Mouse (Mus musculus): ENCODE measurements around the gene Nol4l. TPM values are rescaled to one million over a fixed set of nuclear protein-coding genes. Genes with fewer than 3 reads are reported as not detected.
A peak's percentile ranks its signal among the peaks of the same experiment; 100 is the strongest.

Gene Nol4l
- polyA plus RNA-seq, 1 experiment from 2014 or later, result 36.8 TPM

- ATAC-seq (ENCODE audit: low FRiP score), result no peak
- no peaks in the 10 kb centered on the region for H3K36me3 ChIP-seq
- H3K9me3 ChIP-seq (replicated peaks), result no peaks in the 10 kb centered on the region
- WGBS, result 77% methylated on average over 4 of the region's 4 CpGs
- no peak overlapping the region for H3K9ac ChIP-seq
- peaks cover 27% of the 10 kb centered on the region for H3K4me1 ChIP-seq
- H3K27me3 ChIP-seq, result peaks cover 12% of the 10 kb centered on the region
- H3K4me2 ChIP-seq (replicated peaks), result no peak overlapping the region
- no peak overlapping the region for H3K4me3 ChIP-seq
- H3K27ac ChIP-seq, result no peak overlapping the region
Measured at GRCm38 (mm10) chr2:153557259-153557658, 27.5 kb upstream of the Nol4l start.

- Histone ChIP-seq H3K4me2 (replicated peaks) (no peak overlapping the region), H3K27ac (no peak overlapping the region), H3K4me1 (peaks cover 22% of the 10 kb centered on the region), H3K36me3 (no peaks in the 10 kb centered on the region), H3K9me3 (replicated peaks) (no peaks in the 10 kb centered on the region), H3K27me3 (peaks cover 9% of the 10 kb centered on the region; the same call in 1 of the 2 replicates), H3K9ac (no peak overlapping the region), H3K4me3 (no peak overlapping the region)
- WGBS, result 51% methylated on average over 9 of the region's 9 CpGs
- no peak for ATAC-seq (ENCODE audit: low FRiP score)
Measured at GRCm38 (mm10) chr2:153556208-153556607, 26.4 kb upstream of the Nol4l start.

- no peak overlapping the region for H3K4me2 ChIP-seq (replicated peaks)
- no peak for ATAC-seq (ENCODE audit: low FRiP score)
- H3K4me3 ChIP-seq, result no peak overlapping the region
- H3K27ac ChIP-seq, result no peak overlapping the region
- H3K27me3 ChIP-seq, result peaks cover 3% of the 10 kb centered on the region; the same call in 1 of the 2 replicates
- peaks cover 7% of the 10 kb centered on the region; the same call in 1 of the 2 replicates for H3K4me1 ChIP-seq
- WGBS, result 84% methylated on average over 7 of the region's 7 CpGs
- H3K36me3 ChIP-seq, result no peaks in the 10 kb centered on the region
- no peak overlapping the region for H3K9ac ChIP-seq
- no peaks in the 10 kb centered on the region for H3K9me3 ChIP-seq (replicated peaks)
Measured at GRCm38 (mm10) chr2:153554543-153554942, 24.8 kb upstream of the Nol4l start.

GRCm38 (mm10) chr2:153549486-153549885 lies 19.7 kb upstream of the Nol4l start:
- H3K4me3 ChIP-seq, result no peak overlapping the region
- H3K9me3 ChIP-seq (replicated peaks), result no peaks in the 10 kb centered on the region
- 73% methylated on average over 8 of the region's 8 CpGs for WGBS
- no peak overlapping the region for H3K4me2 ChIP-seq (replicated peaks)
- no peak for ATAC-seq (ENCODE audit: low FRiP score)
- H3K27me3 ChIP-seq, result peaks cover 3% of the 10 kb centered on the region; the same call in 1 of the 2 replicates
- H3K4me1 ChIP-seq, result peaks cover 41% of the 10 kb centered on the region
- H3K27ac ChIP-seq, result no peak overlapping the region
- H3K36me3 ChIP-seq, result no peaks in the 10 kb centered on the region
- no peak overlapping the region for H3K9ac ChIP-seq

- H3K27me3 ChIP-seq, result peaks cover 6% of the 10 kb centered on the region; the same call in 1 of the 2 replicates
- no peak overlapping the region for H3K27ac ChIP-seq
- peak; percentile 39 for ATAC-seq (ENCODE audit: low FRiP score)
- no peaks in the 10 kb centered on the region for H3K9me3 ChIP-seq (replicated peaks)
- WGBS, result 28% methylated on average over 14 of the region's 14 CpGs
- H3K4me3 ChIP-seq, result no peak overlapping the region
- peak overlapping the region; percentile 3; the same call in 1 of the 2 replicates for H3K4me2 ChIP-seq (replicated peaks)
- H3K9ac ChIP-seq, result no peak overlapping the region
- H3K4me1 ChIP-seq, result peaks cover 45% of the 10 kb centered on the region
- H3K36me3 ChIP-seq, result no peaks in the 10 kb centered on the region
Measured at GRCm38 (mm10) chr2:153548221-153548923, 18.6 kb upstream of the Nol4l start.

- Histone ChIP-seq H3K4me2 (replicated peaks) (no peak overlapping the region), H3K27ac (no peak overlapping the region), H3K4me3 (no peak overlapping the region), H3K36me3 (no peaks in the 10 kb centered on the region), H3K9me3 (replicated peaks) (no peaks in the 10 kb centered on the region), H3K9ac (no peak overlapping the region), H3K27me3 (peaks cover 6% of the 10 kb centered on the region; the same call in 1 of the 2 replicates), H3K4me1 (peaks cover 45% of the 10 kb centered on the region)
- WGBS, result 87% methylated on average over 3 of the region's 3 CpGs
- ATAC-seq (ENCODE audit: low FRiP score), result no peak
Measured at GRCm38 (mm10) chr2:153547633-153548032, 17.9 kb upstream of the Nol4l start.

GRCm38 (mm10) chr2:153546972-153547371 lies 17.2 kb upstream of the Nol4l start:
- WGBS, result 57% methylated on average over 4 of the region's 4 CpGs
- H3K27ac ChIP-seq, result no peak overlapping the region
- H3K9ac ChIP-seq, result no peak overlapping the region
- no peak overlapping the region for H3K4me3 ChIP-seq
- no peaks in the 10 kb centered on the region for H3K9me3 ChIP-seq (replicated peaks)
- ATAC-seq (ENCODE audit: low FRiP score), result no peak
- H3K36me3 ChIP-seq, result no peaks in the 10 kb centered on the region
- H3K4me2 ChIP-seq (replicated peaks), result no peak overlapping the region
- peaks cover 45% of the 10 kb centered on the region for H3K4me1 ChIP-seq
- H3K27me3 ChIP-seq, result peaks cover 6% of the 10 kb centered on the region; the same call in 1 of the 2 replicates

- peaks cover 45% of the 10 kb centered on the region for H3K4me1 ChIP-seq
- 46% methylated on average over 5 of the region's 5 CpGs for WGBS
Measured at GRCm38 (mm10) chr2:153546471-153546870, 16.7 kb upstream of the Nol4l start.

GRCm38 (mm10) chr2:153544771-153545170 lies 15.0 kb upstream of the Nol4l start:
- H3K4me1 ChIP-seq, result peaks cover 45% of the 10 kb centered on the region

More at GRCm38 (mm10) chr2:153546471-153546870, 16.7 kb upstream of the Nol4l start:
- Histone ChIP-seq H3K9ac (no peak overlapping the region), H3K27me3 (peaks cover 6% of the 10 kb centered on the region; the same call in 1 of the 2 replicates), H3K4me3 (no peak overlapping the region), H3K36me3 (no peaks in the 10 kb centered on the region), H3K4me2 (replicated peaks) (no peak overlapping the region), H3K27ac (no peak overlapping the region), H3K9me3 (replicated peaks) (no peaks in the 10 kb centered on the region)
- ATAC-seq (ENCODE audit: low FRiP score), result no peak

GRCm38 (mm10) chr2:153543911-153544730 lies 14.3 kb upstream of the Nol4l start:
- no peak overlapping the region for H3K27ac ChIP-seq
- no peak overlapping the region for H3K4me2 ChIP-seq (replicated peaks)
- no peak overlapping the region for H3K9ac ChIP-seq
- no peak for ATAC-seq (ENCODE audit: low FRiP score)
- peaks cover 39% of the 10 kb centered on the region for H3K4me1 ChIP-seq
- no peaks in the 10 kb centered on the region for H3K36me3 ChIP-seq
- no peaks in the 10 kb centered on the region for H3K9me3 ChIP-seq (replicated peaks)
- WGBS, result 83% methylated on average over 8 of the region's 8 CpGs
- H3K4me3 ChIP-seq, result no peak overlapping the region
- H3K27me3 ChIP-seq, result peaks cover 6% of the 10 kb centered on the region; the same call in 1 of the 2 replicates

More at GRCm38 (mm10) chr2:153544771-153545170, 15.0 kb upstream of the Nol4l start:
- H3K36me3 ChIP-seq, result no peaks in the 10 kb centered on the region
- H3K4me2 ChIP-seq (replicated peaks), result no peak overlapping the region
- H3K9me3 ChIP-seq (replicated peaks), result no peaks in the 10 kb centered on the region
- 63% methylated on average over 4 of the region's 4 CpGs for WGBS
- ATAC-seq (ENCODE audit: low FRiP score), result no peak
- H3K4me3 ChIP-seq, result no peak overlapping the region
- no peak overlapping the region for H3K27ac ChIP-seq
- peaks cover 6% of the 10 kb centered on the region; the same call in 1 of the 2 replicates for H3K27me3 ChIP-seq
- H3K9ac ChIP-seq, result no peak overlapping the region

GRCm38 (mm10) chr2:153542936-153543668 lies 13.3 kb upstream of the Nol4l start:
- peaks cover 6% of the 10 kb centered on the region; the same call in 1 of the 2 replicates for H3K27me3 ChIP-seq
- no peak for ATAC-seq (ENCODE audit: low FRiP score)
- 85% methylated on average over 8 of the region's 8 CpGs for WGBS
- H3K4me1 ChIP-seq, result peaks cover 29% of the 10 kb centered on the region
- no peaks in the 10 kb centered on the region for H3K36me3 ChIP-seq
- H3K4me2 ChIP-seq (replicated peaks), result no peak overlapping the region
- H3K9ac ChIP-seq, result no peak overlapping the region
- no peaks in the 10 kb centered on the region for H3K9me3 ChIP-seq (replicated peaks)
- H3K4me3 ChIP-seq, result no peak overlapping the region
- no peak overlapping the region for H3K27ac ChIP-seq

- Histone ChIP-seq H3K27ac (no peak overlapping the region), H3K36me3 (no peaks in the 10 kb centered on the region)
- 82% methylated on average over 3 of the region's 3 CpGs for WGBS
Measured at GRCm38 (mm10) chr2:153538898-153539297, 9.1 kb upstream of the Nol4l start.

More at GRCm38 (mm10) chr2:153538898-153539297, 9.1 kb upstream of the Nol4l start:
- no peaks in the 10 kb centered on the region for H3K9me3 ChIP-seq (replicated peaks)
- H3K4me2 ChIP-seq (replicated peaks), result no peak overlapping the region
- H3K4me3 ChIP-seq, result no peak overlapping the region
- H3K4me1 ChIP-seq, result no peaks in the 10 kb centered on the region
- no peak overlapping the region for H3K9ac ChIP-seq
- 0 out of 2 replicates have a peak, but pooled peaks cover 3% of the 10 kb centered on the region for H3K27me3 ChIP-seq
- no peak for ATAC-seq (ENCODE audit: low FRiP score)

Measured in hindbrain, embryonic 12.5 days (tissue).